Mouse (Mus musculus): ENCODE results near the gene Pclo. TPM values are rescaled to one million over a fixed set of nuclear protein-coding genes. Genes with fewer than 3 reads are reported as not detected.

The Pclo gene
- polyA plus RNA-seq, 1 experiment, result 0.08 TPM

DNA sequence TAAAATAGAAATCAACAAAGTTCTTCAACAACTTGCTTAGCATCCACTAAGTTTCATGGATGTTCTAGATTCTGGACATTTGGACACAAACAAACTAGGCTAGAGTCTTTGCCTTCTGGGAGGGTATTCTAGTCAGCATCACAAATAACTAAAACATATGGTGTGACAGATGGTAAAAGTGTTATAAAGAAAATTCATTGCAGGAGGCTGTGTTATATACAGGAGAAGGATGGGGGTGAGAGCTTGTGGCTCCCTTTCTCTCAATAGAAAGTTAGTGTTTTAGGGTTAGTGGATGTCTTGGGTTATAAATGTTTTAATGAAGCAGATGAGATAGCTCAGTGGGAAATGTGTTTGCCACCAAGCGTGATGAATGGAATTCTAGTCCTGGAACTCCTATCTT, 13.1 kb downstream of the Pclo start:
- 63% methylated on average over 1 of the region's 1 CpGs for WGBS

DNA sequence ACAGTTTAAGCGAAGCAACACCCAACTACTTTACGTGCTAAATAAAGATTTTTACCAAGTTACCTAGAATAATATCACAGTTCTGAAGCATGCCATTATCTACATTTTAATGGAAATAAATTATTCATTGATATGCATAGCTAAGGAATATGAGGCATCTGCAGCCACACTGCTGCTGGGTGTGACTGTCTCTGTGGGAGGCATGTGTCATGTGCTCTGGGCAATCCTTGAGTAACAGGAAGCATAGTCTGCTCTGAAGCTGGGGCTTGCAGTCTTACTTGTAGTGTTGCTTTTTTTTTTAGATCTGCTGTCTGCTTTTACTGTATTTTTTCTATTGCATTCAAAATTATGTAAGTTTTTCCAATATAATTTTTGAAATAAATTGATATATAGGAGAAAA, 17.2 kb downstream of the Pclo start:
- Histone ChIP-seq H3K36me3 (ENCODE audit: control insufficient read depth, insufficient read depth, low read length) (no peaks in the 10 kb centered on the region), H3K27ac (ENCODE audit: insufficient read depth, low read depth, low read length) (no peak overlapping the region), H3K27me3 (ENCODE audit: control insufficient read depth, insufficient read depth, low read length) (no peaks in the 10 kb centered on the region), H3K4me3 (ENCODE audit: low read depth, low read length) (no peak overlapping the region), H3K4me1 (ENCODE audit: control insufficient read depth, insufficient read depth, insufficient read length, low read length) (no peaks in the 10 kb centered on the region)
- 86% methylated on average over 2 of the region's 2 CpGs for WGBS
- TF ChIP-seq POLR2A (IDR thresholded peaks at IDR 0.05; ENCODE audit: low read depth, low read length) (no peak), CTCF (IDR thresholded peaks at IDR 0.05; ENCODE audit: extremely low read depth, insufficient read length, insufficient replicate concordance, low read depth, low read length) (no peak)

More for the DNA sequence above, 13.1 kb downstream of the Pclo start:
- Histone ChIP-seq H3K4me1 (ENCODE audit: control insufficient read depth, insufficient read depth, insufficient read length, low read length) (no peaks in the 10 kb centered on the region), H3K4me3 (ENCODE audit: low read depth, low read length) (no peak overlapping the region), H3K27me3 (ENCODE audit: control insufficient read depth, insufficient read depth, low read length) (no peaks in the 10 kb centered on the region), H3K36me3 (ENCODE audit: control insufficient read depth, insufficient read depth, low read length) (no peaks in the 10 kb centered on the region), H3K27ac (ENCODE audit: insufficient read depth, low read depth, low read length) (no peak overlapping the region)
- TF ChIP-seq CTCF (IDR thresholded peaks at IDR 0.05; ENCODE audit: extremely low read depth, insufficient read length, insufficient replicate concordance, low read depth, low read length) (no peak), POLR2A (IDR thresholded peaks at IDR 0.05; ENCODE audit: low read depth, low read length) (no peak)

- no peaks in the 10 kb centered on the region for H3K36me3 ChIP-seq (ENCODE audit: control insufficient read depth, insufficient read depth, low read length)
- H3K27me3 ChIP-seq (ENCODE audit: control insufficient read depth, insufficient read depth, low read length), result no peaks in the 10 kb centered on the region
- WGBS, result 78% methylated on average over 6 of the region's 6 CpGs
- H3K4me1 ChIP-seq (ENCODE audit: control insufficient read depth, insufficient read depth, insufficient read length, low read length), result no peaks in the 10 kb centered on the region
- TF ChIP-seq POLR2A (IDR thresholded peaks at IDR 0.05; ENCODE audit: low read depth, low read length) (no peak), CTCF (IDR thresholded peaks at IDR 0.05; ENCODE audit: extremely low read depth, insufficient read length, insufficient replicate concordance, low read depth, low read length) (no peak)
- H3K27ac ChIP-seq (ENCODE audit: insufficient read depth, low read depth, low read length), result no peak overlapping the region
- no peak overlapping the region for H3K4me3 ChIP-seq (ENCODE audit: low read depth, low read length)
Measured at GRCm38 (mm10) chr5:14539346-14539745, 24.6 kb downstream of the Pclo start.

GRCm38 (mm10) chr5:14539961-14540627, 25.4 kb downstream of the Pclo start:
- TF ChIP-seq CTCF (IDR thresholded peaks at IDR 0.05; ENCODE audit: extremely low read depth, insufficient read length, insufficient replicate concordance, low read depth, low read length) (no peak), POLR2A (IDR thresholded peaks at IDR 0.05; ENCODE audit: low read depth, low read length) (no peak)
- Histone ChIP-seq H3K27me3 (ENCODE audit: control insufficient read depth, insufficient read depth, low read length) (no peaks in the 10 kb centered on the region), H3K36me3 (ENCODE audit: control insufficient read depth, insufficient read depth, low read length) (no peaks in the 10 kb centered on the region), H3K27ac (ENCODE audit: insufficient read depth, low read depth, low read length) (no peak overlapping the region), H3K4me3 (ENCODE audit: low read depth, low read length) (no peak overlapping the region), H3K4me1 (ENCODE audit: control insufficient read depth, insufficient read depth, insufficient read length, low read length) (no peaks in the 10 kb centered on the region)
- 81% methylated on average over 13 of the region's 13 CpGs for WGBS

DNA sequence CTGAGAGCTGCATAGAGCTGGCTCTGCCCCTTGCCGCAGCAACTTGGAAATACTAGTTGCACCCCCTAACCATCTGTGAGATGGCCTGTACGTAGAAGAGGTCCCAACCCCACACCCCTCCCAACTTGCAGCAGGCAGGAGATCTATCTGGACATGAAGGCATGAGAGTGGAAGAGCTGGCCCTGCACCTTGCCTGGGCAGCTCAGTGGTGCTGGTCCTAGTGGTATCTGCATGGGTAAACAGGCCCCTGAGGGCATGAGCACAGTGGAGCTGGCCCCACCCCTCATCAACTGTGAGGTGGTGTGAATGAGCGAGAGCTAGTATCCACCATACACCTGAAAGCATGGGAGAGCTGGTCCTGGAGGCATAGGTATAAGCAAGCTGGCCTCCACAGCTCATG, 60.9 kb downstream of the Pclo start:
- Histone ChIP-seq H3K4me1 (ENCODE audit: control insufficient read depth, insufficient read depth, insufficient read length, low read length) (no peaks in the 10 kb centered on the region), H3K36me3 (ENCODE audit: control insufficient read depth, insufficient read depth, low read length) (no peaks in the 10 kb centered on the region), H3K27ac (ENCODE audit: insufficient read depth, low read depth, low read length) (no peak overlapping the region), H3K4me3 (ENCODE audit: low read depth, low read length) (no peak overlapping the region), H3K27me3 (ENCODE audit: control insufficient read depth, insufficient read depth, low read length) (no peaks in the 10 kb centered on the region)
- 73% methylated on average over 3 of the region's 3 CpGs for WGBS
- TF ChIP-seq POLR2A (IDR thresholded peaks at IDR 0.05; ENCODE audit: low read depth, low read length) (no peak), CTCF (IDR thresholded peaks at IDR 0.05; ENCODE audit: extremely low read depth, insufficient read length, insufficient replicate concordance, low read depth, low read length) (no peak)

DNA sequence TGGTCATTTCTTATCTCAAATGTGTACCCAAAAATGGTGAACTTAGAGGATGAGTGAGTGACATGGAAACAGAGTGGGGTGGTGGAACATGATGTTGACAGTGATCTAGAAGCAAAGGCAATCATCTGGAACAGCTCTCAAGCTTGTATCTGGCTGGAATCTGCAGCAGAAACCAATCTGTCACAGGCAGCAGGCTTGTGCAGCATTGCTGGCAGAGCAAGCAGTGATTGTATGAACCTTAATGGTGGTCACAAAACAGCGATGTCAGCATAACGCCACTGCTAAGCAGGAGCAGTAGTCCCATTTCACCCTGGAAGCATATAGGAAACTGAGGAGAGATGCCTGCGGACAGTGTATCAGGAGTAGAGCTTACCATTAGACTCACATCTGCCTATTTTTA, 76.8 kb downstream of the Pclo start:
- H3K4me3 ChIP-seq (ENCODE audit: low read depth, low read length), result no peak overlapping the region
- no peaks in the 10 kb centered on the region for H3K36me3 ChIP-seq (ENCODE audit: control insufficient read depth, insufficient read depth, low read length)
- 87% methylated on average over 3 of the region's 3 CpGs for WGBS
- H3K4me1 ChIP-seq (ENCODE audit: control insufficient read depth, insufficient read depth, insufficient read length, low read length), result no peaks in the 10 kb centered on the region
- H3K27ac ChIP-seq (ENCODE audit: insufficient read depth, low read depth, low read length), result no peak overlapping the region
- no peak for TF ChIP-seq CTCF (IDR thresholded peaks at IDR 0.05; ENCODE audit: extremely low read depth, insufficient read length, insufficient replicate concordance, low read depth, low read length)
- no peak for TF ChIP-seq POLR2A (IDR thresholded peaks at IDR 0.05; ENCODE audit: low read depth, low read length)
- no peaks in the 10 kb centered on the region for H3K27me3 ChIP-seq (ENCODE audit: control insufficient read depth, insufficient read depth, low read length)

- Histone ChIP-seq H3K27me3 (ENCODE audit: control insufficient read depth, insufficient read depth, low read length) (no peaks in the 10 kb centered on the region), H3K36me3 (ENCODE audit: control insufficient read depth, insufficient read depth, low read length) (no peaks in the 10 kb centered on the region), H3K4me3 (ENCODE audit: low read depth, low read length) (no peak overlapping the region), H3K4me1 (ENCODE audit: control insufficient read depth, insufficient read depth, insufficient read length, low read length) (no peaks in the 10 kb centered on the region), H3K27ac (ENCODE audit: insufficient read depth, low read depth, low read length) (no peak overlapping the region)
- 75% methylated on average over 2 of the region's 2 CpGs for WGBS
- TF ChIP-seq POLR2A (IDR thresholded peaks at IDR 0.05; ENCODE audit: low read depth, low read length), result no peak
- TF ChIP-seq CTCF (IDR thresholded peaks at IDR 0.05; ENCODE audit: extremely low read depth, insufficient read length, insufficient replicate concordance, low read depth, low read length), result no peak
Measured at GRCm38 (mm10) chr5:14595426-14596013, 80.8 kb downstream of the Pclo start.

Data from small intestine, adult 2 months (tissue).